Mouse (Mus musculus): ENCODE results near the gene Efna5. TPM values are rescaled to one million over a fixed set of nuclear protein-coding genes. Genes with fewer than 3 reads are reported as not detected.

The Efna5 gene
- polyA plus RNA-seq, 1 experiment from 2014 or later = 20.2 TPM

DNA sequence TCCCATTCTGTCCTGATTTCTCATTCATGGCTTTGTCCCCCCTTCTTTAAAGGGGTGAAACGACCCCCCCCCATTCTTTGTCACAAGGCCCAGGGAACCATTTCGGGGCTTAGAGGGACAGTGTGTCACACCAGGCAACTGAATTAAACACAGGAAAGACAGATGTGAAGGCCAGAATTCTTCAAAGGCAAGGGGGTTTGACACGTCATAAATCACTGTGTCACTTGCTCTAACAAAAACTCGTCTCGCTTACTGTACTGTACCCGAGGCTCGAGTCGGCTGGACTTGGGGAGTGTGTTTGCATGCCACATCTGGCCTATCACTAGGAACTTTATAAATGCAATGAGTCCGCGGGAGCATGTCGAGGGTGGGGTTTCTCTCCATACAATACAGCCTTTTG is 145.2 kb downstream of the Efna5 start:
- Histone ChIP-seq H3K36me3 (ENCODE audit: control insufficient read depth, insufficient read depth, low read length) (no peaks in the 10 kb centered on the region), H3K4me3 (ENCODE audit: low read length) (no peak overlapping the region), H3K27ac (ENCODE audit: low read length) (no peak overlapping the region), H3K9ac (ENCODE audit: low read depth, low read length) (no peak overlapping the region), H3K4me2 (ENCODE audit: low read depth, low read length) (no peak overlapping the region), H3K9me3 (ENCODE audit: control insufficient read depth, low read length) (no peaks in the 10 kb centered on the region), H3K4me1 (ENCODE audit: control insufficient read depth, insufficient read depth, low read length) (peaks cover 8% of the 10 kb centered on the region; the same call in 1 of the 2 replicates), H3K27me3 (replicated peaks; ENCODE audit: control insufficient read depth, insufficient read depth, low read length) (no peaks in the 10 kb centered on the region)
- ATAC-seq = no peak
- 18% methylated on average over 11 of the region's 11 CpGs for WGBS

DNA sequence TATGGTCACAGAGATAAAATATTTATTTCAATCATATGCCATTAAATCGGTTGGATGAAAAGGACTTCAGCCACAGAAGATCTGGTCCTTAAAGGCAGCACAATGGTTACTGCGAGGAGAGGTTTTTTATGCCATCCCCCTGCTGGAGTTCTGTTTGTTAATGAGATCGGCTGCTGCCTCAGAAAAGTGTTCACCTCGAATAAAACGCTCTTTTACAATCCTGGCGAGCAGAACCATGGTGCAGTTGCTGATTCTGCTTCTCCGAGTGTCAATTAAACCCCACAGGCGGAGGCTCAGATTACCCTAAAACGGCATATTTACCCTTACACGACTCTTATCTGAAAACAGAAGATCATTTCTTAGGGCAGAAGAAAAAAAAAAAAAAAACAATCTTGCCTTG is 146.2 kb downstream of the Efna5 start:
- no peaks in the 10 kb centered on the region for H3K27me3 ChIP-seq (replicated peaks; ENCODE audit: control insufficient read depth, insufficient read depth, low read length)
- H3K36me3 ChIP-seq (ENCODE audit: control insufficient read depth, insufficient read depth, low read length) = no peaks in the 10 kb centered on the region
- ATAC-seq = no peak
- H3K4me2 ChIP-seq (ENCODE audit: low read depth, low read length) = no peak overlapping the region
- H3K4me3 ChIP-seq (ENCODE audit: low read length) = no peak overlapping the region
- 26% methylated on average over 10 of the region's 10 CpGs for WGBS
- no peak overlapping the region for H3K27ac ChIP-seq (ENCODE audit: low read length)
- H3K4me1 ChIP-seq (ENCODE audit: control insufficient read depth, insufficient read depth, low read length) = peaks cover 8% of the 10 kb centered on the region; the same call in 1 of the 2 replicates
- H3K9me3 ChIP-seq (ENCODE audit: control insufficient read depth, low read length) = no peaks in the 10 kb centered on the region
- no peak overlapping the region for H3K9ac ChIP-seq (ENCODE audit: low read depth, low read length)

DNA sequence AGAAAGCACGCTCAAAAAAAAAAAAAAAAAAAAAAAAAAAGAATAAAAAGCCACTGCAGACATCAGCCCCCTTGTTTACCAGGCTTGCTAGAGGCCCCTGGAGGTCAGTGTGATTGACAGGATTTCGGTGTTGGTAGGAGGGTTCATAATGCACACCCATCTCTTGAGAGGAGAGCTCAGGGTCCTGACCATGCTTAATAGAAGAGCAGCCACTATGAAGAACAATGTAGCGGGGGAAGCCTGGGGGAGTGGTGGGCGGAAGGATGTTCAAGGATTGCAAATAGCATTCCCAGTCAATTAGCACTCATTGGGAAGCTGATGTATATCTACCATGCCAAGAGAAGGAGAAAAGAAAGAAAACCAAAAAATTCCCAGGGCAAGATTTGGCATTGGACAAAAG is 147.1 kb downstream of the Efna5 start:
- Histone ChIP-seq H3K4me1 (ENCODE audit: control insufficient read depth, insufficient read depth, low read length) (peaks cover 8% of the 10 kb centered on the region; the same call in 1 of the 2 replicates), H3K36me3 (ENCODE audit: control insufficient read depth, insufficient read depth, low read length) (no peaks in the 10 kb centered on the region), H3K4me3 (ENCODE audit: low read length) (no peak overlapping the region), H3K4me2 (ENCODE audit: low read depth, low read length) (no peak overlapping the region), H3K27ac (ENCODE audit: low read length) (no peak overlapping the region), H3K9ac (ENCODE audit: low read depth, low read length) (no peak overlapping the region), H3K27me3 (replicated peaks; ENCODE audit: control insufficient read depth, insufficient read depth, low read length) (no peaks in the 10 kb centered on the region), H3K9me3 (ENCODE audit: control insufficient read depth, low read length) (no peaks in the 10 kb centered on the region)
- ATAC-seq = no peak
- 68% methylated on average over 4 of the region's 4 CpGs for WGBS

DNA sequence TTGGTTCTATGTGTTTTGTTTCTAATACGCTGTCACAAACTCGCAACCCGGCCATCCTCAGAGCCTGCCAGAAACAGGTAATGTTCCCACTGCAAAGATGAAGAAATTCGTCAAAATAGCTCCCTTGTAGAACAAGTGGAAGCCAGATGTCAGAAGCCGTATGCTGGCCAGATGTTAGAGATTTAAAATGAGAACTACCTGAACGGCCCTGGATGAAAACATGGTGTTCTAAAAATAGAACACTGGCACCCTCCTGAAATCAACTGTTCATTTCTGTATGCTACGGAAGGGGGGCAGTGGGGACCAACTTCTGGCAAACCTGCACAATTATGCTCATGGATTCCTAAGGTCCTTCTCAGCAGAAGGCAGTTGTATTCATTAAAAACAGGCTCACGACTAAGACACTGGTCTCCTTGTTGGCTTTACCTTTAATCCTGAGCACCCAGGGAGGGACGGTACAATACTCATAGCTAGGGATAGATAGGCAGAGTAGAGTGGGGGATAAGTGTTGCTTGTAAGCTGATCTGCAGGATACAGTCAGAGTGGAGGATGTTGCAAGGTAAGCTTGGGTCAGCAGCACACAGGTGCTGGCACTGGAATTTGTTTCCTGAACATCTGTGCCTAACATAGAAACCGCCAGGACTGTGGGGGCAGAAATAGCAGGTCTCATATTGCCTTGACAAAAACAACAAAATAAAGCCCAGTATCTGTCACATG is 151.2 kb downstream of the Efna5 start:
- H3K27me3 ChIP-seq (replicated peaks; ENCODE audit: control insufficient read depth, insufficient read depth, low read length) = no peaks in the 10 kb centered on the region
- H3K4me2 ChIP-seq (ENCODE audit: low read depth, low read length) = no peak overlapping the region
- WGBS = 62% methylated on average over 10 of the region's 10 CpGs
- H3K9ac ChIP-seq (ENCODE audit: low read depth, low read length) = no peak overlapping the region
- no peaks in the 10 kb centered on the region for H3K36me3 ChIP-seq (ENCODE audit: control insufficient read depth, insufficient read depth, low read length)
- H3K4me3 ChIP-seq (ENCODE audit: low read length) = no peak overlapping the region
- no peak overlapping the region for H3K27ac ChIP-seq (ENCODE audit: low read length)
- ATAC-seq = no peak
- no peaks in the 10 kb centered on the region for H3K9me3 ChIP-seq (ENCODE audit: control insufficient read depth, low read length)
- H3K4me1 ChIP-seq (ENCODE audit: control insufficient read depth, insufficient read depth, low read length) = no peaks in the 10 kb centered on the region

DNA sequence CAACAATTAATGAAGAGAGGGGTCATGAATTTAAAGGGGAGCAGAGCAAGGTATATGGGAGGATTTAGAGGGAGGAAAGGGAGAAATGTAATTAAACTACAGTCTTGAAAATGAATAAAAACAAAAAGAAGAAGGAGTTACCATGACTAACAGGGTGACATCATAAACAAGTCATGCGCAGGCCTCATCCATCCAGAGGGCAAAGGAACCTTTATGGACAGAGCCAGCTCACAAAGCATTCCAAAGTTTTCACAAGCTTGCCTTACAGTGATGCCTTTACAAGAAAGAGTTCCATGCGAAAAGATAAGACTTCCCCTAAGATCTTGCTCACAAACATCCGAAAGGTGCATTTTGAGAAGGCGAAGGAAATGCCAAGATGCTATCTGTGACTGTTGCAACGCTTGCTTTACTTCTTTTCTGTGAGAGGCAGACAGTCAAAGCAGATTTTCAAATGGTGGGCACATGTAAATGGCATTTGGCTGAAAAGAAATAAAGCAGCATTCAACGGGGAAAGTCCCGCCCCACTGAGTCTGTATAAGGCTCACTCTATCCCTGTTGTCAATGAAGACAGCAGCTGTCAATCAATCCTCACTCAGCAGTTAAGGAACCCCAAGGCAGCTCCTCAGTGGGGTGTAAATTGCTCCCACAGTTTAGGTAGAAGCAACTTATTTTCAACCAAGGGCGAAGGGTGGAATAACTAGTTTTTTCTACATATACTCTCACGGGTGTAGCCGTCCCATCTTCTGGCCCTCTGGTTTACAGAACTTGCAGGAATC is 152.8 kb downstream of the Efna5 start:
- Histone ChIP-seq H3K9ac (ENCODE audit: low read depth, low read length) (no peak overlapping the region), H3K27ac (ENCODE audit: low read length) (no peak overlapping the region), H3K4me3 (ENCODE audit: low read length) (no peak overlapping the region), H3K9me3 (ENCODE audit: control insufficient read depth, low read length) (no peaks in the 10 kb centered on the region), H3K27me3 (replicated peaks; ENCODE audit: control insufficient read depth, insufficient read depth, low read length) (no peaks in the 10 kb centered on the region), H3K4me1 (ENCODE audit: control insufficient read depth, insufficient read depth, low read length) (no peaks in the 10 kb centered on the region), H3K36me3 (ENCODE audit: control insufficient read depth, insufficient read depth, low read length) (no peaks in the 10 kb centered on the region), H3K4me2 (ENCODE audit: low read depth, low read length) (no peak overlapping the region)
- no peak for ATAC-seq
- WGBS = 77% methylated on average over 10 of the region's 10 CpGs

DNA sequence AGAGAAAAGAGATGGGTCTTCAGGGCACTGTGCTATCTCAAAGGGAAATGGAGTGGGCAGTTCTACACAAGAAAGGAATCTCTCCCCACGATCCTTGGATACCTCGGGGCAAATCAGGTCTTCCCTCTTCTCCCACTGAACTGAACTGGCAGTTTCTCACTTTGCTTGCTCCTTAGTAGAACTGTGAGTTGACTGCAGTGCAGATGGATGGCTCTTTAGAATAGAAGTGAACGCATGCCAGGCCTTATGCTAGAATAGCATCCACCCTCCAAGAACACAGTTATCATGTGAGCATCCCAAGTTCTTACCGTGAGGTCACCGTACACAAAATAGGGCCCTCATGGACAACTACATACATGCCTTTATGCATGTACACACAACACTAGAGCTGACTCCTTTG is 155.0 kb downstream of the Efna5 start:
- Histone ChIP-seq H3K27me3 (replicated peaks; ENCODE audit: control insufficient read depth, insufficient read depth, low read length) (no peaks in the 10 kb centered on the region), H3K9ac (ENCODE audit: low read depth, low read length) (no peak overlapping the region), H3K27ac (ENCODE audit: low read length) (no peak overlapping the region), H3K4me1 (ENCODE audit: control insufficient read depth, insufficient read depth, low read length) (no peaks in the 10 kb centered on the region), H3K4me2 (ENCODE audit: low read depth, low read length) (no peak overlapping the region), H3K4me3 (ENCODE audit: low read length) (no peak overlapping the region), H3K9me3 (ENCODE audit: control insufficient read depth, low read length) (no peaks in the 10 kb centered on the region), H3K36me3 (ENCODE audit: control insufficient read depth, insufficient read depth, low read length) (no peaks in the 10 kb centered on the region)
- no peak for ATAC-seq
- WGBS = 72% methylated on average over 5 of the region's 5 CpGs

DNA sequence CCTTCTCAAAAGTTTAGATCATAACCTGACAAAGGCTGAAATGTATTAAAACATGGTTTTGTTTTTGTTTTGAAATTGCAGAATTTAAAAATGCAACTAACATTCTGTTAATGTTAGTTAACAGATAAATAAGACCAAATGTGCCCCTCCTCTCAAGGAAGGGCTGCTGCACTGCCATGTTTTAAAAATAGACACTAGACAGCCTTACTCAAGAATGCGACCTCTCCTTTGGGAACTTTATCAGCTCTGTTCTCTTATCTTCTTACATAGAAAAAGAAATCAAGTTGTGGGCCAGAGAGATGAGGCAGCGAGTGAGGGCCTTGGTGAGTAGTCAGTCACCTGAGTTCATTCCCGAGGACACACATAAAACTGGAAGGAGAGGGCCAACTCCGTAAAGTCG is 158.2 kb downstream of the Efna5 start:
- ATAC-seq = no peak

DNA sequence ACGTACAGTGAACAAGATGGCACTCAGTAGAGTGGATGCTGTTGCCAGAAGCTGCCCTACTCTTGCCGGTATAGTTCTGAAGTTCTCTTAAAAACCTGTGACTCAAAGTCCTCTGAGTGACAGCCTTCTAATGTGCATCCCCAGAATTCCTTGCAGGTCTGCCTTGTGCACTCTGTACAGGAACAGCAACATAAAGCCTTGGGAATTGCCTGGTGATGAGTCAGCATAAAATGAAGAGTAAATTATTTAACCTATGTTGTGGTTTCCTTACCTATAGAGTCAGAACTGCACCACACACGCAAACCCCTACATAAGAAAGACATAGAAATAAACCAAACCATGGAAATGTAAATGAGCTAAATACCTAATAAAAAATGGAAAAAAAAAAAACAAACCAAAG is 159.5 kb downstream of the Efna5 start:
- 87% methylated on average over 3 of the region's 3 CpGs for WGBS
- ATAC-seq = no peak
- Histone ChIP-seq H3K4me3 (ENCODE audit: low read length) (no peak overlapping the region), H3K27ac (ENCODE audit: low read length) (no peak overlapping the region), H3K9ac (ENCODE audit: low read depth, low read length) (no peak overlapping the region), H3K9me3 (ENCODE audit: control insufficient read depth, low read length) (no peaks in the 10 kb centered on the region), H3K36me3 (ENCODE audit: control insufficient read depth, insufficient read depth, low read length) (no peaks in the 10 kb centered on the region), H3K4me1 (ENCODE audit: control insufficient read depth, insufficient read depth, low read length) (peaks cover 6% of the 10 kb centered on the region; the same call in 1 of the 2 replicates), H3K27me3 (replicated peaks; ENCODE audit: control insufficient read depth, insufficient read depth, low read length) (no peaks in the 10 kb centered on the region), H3K4me2 (ENCODE audit: low read depth, low read length) (no peak overlapping the region)

More for the DNA sequence above, 158.2 kb downstream of the Efna5 start:
- Histone ChIP-seq H3K4me2 (ENCODE audit: low read depth, low read length) (no peak overlapping the region), H3K27me3 (replicated peaks; ENCODE audit: control insufficient read depth, insufficient read depth, low read length) (no peaks in the 10 kb centered on the region), H3K9ac (ENCODE audit: low read depth, low read length) (no peak overlapping the region), H3K4me1 (ENCODE audit: control insufficient read depth, insufficient read depth, low read length) (peaks cover 6% of the 10 kb centered on the region; the same call in 1 of the 2 replicates), H3K9me3 (ENCODE audit: control insufficient read depth, low read length) (no peaks in the 10 kb centered on the region), H3K4me3 (ENCODE audit: low read length) (no peak overlapping the region), H3K27ac (ENCODE audit: low read length) (no peak overlapping the region), H3K36me3 (ENCODE audit: control insufficient read depth, insufficient read depth, low read length) (no peaks in the 10 kb centered on the region)
- 63% methylated on average over 5 of the region's 5 CpGs for WGBS

DNA sequence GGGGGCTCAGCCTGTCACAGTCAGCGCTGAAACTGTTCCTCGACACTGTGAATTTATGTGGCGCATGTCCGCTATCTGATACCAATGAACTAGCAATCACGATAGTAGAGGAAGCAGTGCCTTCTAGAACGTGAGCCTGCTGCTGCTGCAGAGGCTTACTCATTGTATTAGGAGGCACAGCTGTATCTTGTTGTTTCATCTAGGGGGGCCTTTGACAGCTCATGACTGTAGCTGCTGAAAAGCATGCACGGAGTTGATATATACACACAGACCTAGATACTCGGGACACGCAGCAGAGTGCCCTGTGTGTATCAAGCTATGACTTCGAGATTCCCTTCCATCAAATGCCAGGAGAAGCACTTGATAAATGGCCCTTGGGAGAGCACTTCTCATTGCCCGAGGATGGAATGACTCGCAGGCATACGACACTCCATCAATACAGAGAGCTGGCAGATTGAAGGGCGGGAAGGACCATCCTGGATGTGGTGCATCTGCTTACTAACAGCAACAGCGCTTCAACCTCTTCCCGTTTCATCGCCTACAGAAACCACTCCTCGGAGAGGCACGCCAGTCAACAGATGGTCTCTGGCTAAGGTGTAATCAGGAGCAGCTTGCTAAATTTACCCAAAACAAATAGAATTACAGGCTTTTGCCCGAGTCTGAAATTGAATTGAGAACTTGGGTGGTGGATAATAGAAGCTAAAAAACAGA is 160.2 kb downstream of the Efna5 start:
- no peaks in the 10 kb centered on the region for H3K9me3 ChIP-seq (ENCODE audit: control insufficient read depth, low read length)
- H3K27me3 ChIP-seq (replicated peaks; ENCODE audit: control insufficient read depth, insufficient read depth, low read length) = no peaks in the 10 kb centered on the region
- peaks cover 6% of the 10 kb centered on the region; the same call in 1 of the 2 replicates for H3K4me1 ChIP-seq (ENCODE audit: control insufficient read depth, insufficient read depth, low read length)
- ATAC-seq = peak; percentile 42; the same call in 1 of the 2 replicates
- no peak overlapping the region for H3K9ac ChIP-seq (ENCODE audit: low read depth, low read length)
- WGBS = 55% methylated on average over 20 of the region's 20 CpGs
- H3K4me3 ChIP-seq (ENCODE audit: low read length) = no peak overlapping the region
- H3K27ac ChIP-seq (ENCODE audit: low read length) = no peak overlapping the region
- no peaks in the 10 kb centered on the region for H3K36me3 ChIP-seq (ENCODE audit: control insufficient read depth, insufficient read depth, low read length)
- H3K4me2 ChIP-seq (ENCODE audit: low read depth, low read length) = no peak overlapping the region
